Mouse (Mus musculus): ENCODE data around the gene Hinfp.
A peak's percentile ranks its signal among the peaks of the same experiment; 100 is the strongest.
"Not testable (repeated sequence)": the region's sequence is repeated elsewhere in the genome, so short reads cannot be mapped to it uniquely, and the experiment has no call there.

The Hinfp gene

GRCm38 (mm10) chr9:44332918-44333638 lies 27.6 kb upstream of the Hinfp start:
- DNase-seq (ENCODE audit: inconsistent ontology term), result no peak

- DNase-seq (ENCODE audit: inconsistent ontology term), result no peak
These were observed 25.3 kb upstream of the Hinfp start for GRCm38 (mm10) chr9:44330736-44331135.

- DNase-seq (ENCODE audit: inconsistent ontology term), result no peak
These were observed 22.5 kb upstream of the Hinfp start for GRCm38 (mm10) chr9:44327926-44328325.

GRCm38 (mm10) chr9:44327064-44327711 lies 21.7 kb upstream of the Hinfp start:
- peak; percentile 36 for DNase-seq (ENCODE audit: inconsistent ontology term)

GRCm38 (mm10) chr9:44326371-44327063 lies 21.0 kb upstream of the Hinfp start:
- peak; percentile 87 for DNase-seq (ENCODE audit: inconsistent ontology term)

- DNase-seq (ENCODE audit: inconsistent ontology term), result peak; percentile 27
These were observed 20.4 kb upstream of the Hinfp start, which contains the start of gene Dpagt1 for GRCm38 (mm10) chr9:44325768-44326370. TSS of gene Dpagt1 (plus strand) at chr9:44326019.

GRCm38 (mm10) chr9:44325032-44325767 lies 19.7 kb upstream of the Hinfp start:
- not testable (repeated sequence) for DNase-seq (ENCODE audit: inconsistent ontology term)

- no peak for DNase-seq (ENCODE audit: inconsistent ontology term)
These were observed 18.7 kb upstream of the Hinfp start for GRCm38 (mm10) chr9:44324147-44324546.

GRCm38 (mm10) chr9:44323656-44324055 lies 18.2 kb upstream of the Hinfp start:
- not testable (repeated sequence) for DNase-seq (ENCODE audit: inconsistent ontology term)

GRCm38 (mm10) chr9:44320799-44321133 lies 15.3 kb upstream of the Hinfp start:
- no peak for DNase-seq (ENCODE audit: inconsistent ontology term)

GRCm38 (mm10) chr9:44319887-44320798 lies 14.7 kb upstream of the Hinfp start, which contains the start of gene C2cd2l:
TSS of gene C2cd2l (minus strand) at chr9:44320285.
- DNase-seq (ENCODE audit: inconsistent ontology term), result peak; percentile 99

GRCm38 (mm10) chr9:44319105-44319886 lies 13.8 kb upstream of the Hinfp start:
- no peak for DNase-seq (ENCODE audit: inconsistent ontology term)

- no peak for DNase-seq (ENCODE audit: inconsistent ontology term)
These were observed 13.3 kb upstream of the Hinfp start for GRCm38 (mm10) chr9:44318826-44319095.

GRCm38 (mm10) chr9:44318076-44318825 lies 12.8 kb upstream of the Hinfp start:
- DNase-seq (ENCODE audit: inconsistent ontology term), result no peak

- DNase-seq (ENCODE audit: inconsistent ontology term), result no peak
These were observed 12.0 kb upstream of the Hinfp start for GRCm38 (mm10) chr9:44317452-44317851.

- DNase-seq (ENCODE audit: inconsistent ontology term), result no peak
These were observed 9.4 kb upstream of the Hinfp start for GRCm38 (mm10) chr9:44314910-44315309.

GRCm38 (mm10) chr9:44314257-44314547 lies 8.7 kb upstream of the Hinfp start:
- DNase-seq (ENCODE audit: inconsistent ontology term), result no peak

GRCm38 (mm10) chr9:44313476-44314256 lies 8.2 kb upstream of the Hinfp start:
- DNase-seq (ENCODE audit: inconsistent ontology term), result no peak

All from Muller cell, postnatal 12 days (primary cell).